In the genomic region with DNA sequence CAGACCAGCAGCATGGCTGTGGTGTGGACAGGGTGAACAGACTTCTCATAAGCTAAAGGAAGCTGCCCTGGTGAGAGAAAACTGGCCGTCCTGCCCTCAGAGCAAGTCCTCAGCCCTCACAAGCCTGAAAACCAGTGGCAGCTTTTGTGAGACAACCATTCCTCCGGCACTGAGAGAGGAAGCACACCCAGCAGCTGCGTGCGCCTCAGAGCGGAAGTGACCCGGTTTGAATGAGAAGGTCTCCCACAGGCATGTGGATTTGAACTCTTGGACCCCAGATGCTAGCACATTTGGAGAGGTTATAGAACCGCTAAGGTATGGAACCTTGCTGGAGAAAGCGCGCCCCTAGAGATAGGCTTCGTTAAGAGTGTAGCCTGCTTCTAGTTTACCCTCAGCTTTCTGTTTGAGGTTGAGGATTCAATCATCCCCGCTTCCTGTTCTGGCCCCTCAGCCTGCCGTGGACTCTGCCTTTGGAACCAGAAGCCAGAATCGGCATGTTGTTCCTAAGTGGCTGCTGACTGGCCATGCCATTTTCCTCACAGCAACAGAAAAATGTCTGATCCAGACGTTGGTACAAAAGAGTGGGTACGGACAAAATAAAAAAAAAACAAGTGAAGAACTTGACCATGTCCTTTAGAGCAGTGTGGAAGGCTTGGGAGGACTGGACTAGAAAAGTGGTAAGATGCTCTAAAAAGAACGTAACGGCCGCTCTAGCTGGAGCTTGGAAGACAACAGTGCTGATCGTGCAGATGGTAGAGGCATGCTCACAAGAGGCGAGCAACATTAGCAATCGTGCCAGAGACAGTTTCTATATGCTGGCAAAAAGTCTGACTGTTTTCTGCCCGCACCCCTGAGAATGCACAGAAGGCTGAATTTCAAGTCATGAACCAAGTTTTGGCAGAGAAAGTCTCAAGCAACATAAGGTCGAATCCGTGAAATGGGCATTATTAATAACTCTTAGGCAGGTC, we compare ENCODE assay signal across 9 mouse cellular contexts. TPM values are rescaled to one million over a fixed set of nuclear protein-coding genes. Genes with fewer than 3 reads are reported as not detected.
DNase-seq lines count a peak whose midpoint lies in the region; ATAC-seq and TF ChIP-seq lines count a peak whose summit lies in the region.
"Had no signal": no experiment of that assay in that cellular context is flagged by ENCODE, and none has a peak within 500 bp of the region (broad histone marks: within the 10 kb centered on the region; RNA-seq: fewer than 3 reads in every experiment).

No protein-coding gene starts in this region.

- H3K4me3 ChIP-seq in limb, embryonic 11.5 days (ENCODE audit: low read depth, low read length), result no peak overlapping the region
- no peak overlapping the region for H3K4me3 ChIP-seq in limb, embryonic 10.5 days
- H3K4me3 ChIP-seq in thymus, adult 2 months (ENCODE audit: control insufficient read depth, insufficient read depth, low read length), result no peak overlapping the region
- no peak overlapping the region for H3K4me3 ChIP-seq in forebrain, embryonic 11.5 days (ENCODE audit: low read depth, low read length)

- TF ChIP-seq POLR2A in thymus, adult 2 months (IDR thresholded peaks at IDR 0.05; ENCODE audit: control insufficient read depth, extremely low read depth, insufficient read depth, low read length, poor library complexity), result no peak

- H3K27ac ChIP-seq in limb, embryonic 11.5 days (replicated peaks; ENCODE audit: low read depth, low read length), result no peak overlapping the region
- H3K27ac ChIP-seq in limb, embryonic 10.5 days, result no peak overlapping the region
- no peak overlapping the region for H3K27ac ChIP-seq in thymus, adult 2 months (ENCODE audit: control insufficient read depth, insufficient read depth, low read length)
- no peak overlapping the region for H3K27ac ChIP-seq in forebrain, embryonic 11.5 days (ENCODE audit: low read depth, low read length)
- H3K27ac ChIP-seq: hindbrain, postnatal 0 days had no signal

- H3K9me3 ChIP-seq in limb, embryonic 11.5 days (ENCODE audit: control insufficient read depth, low read length), result no peaks in the 10 kb centered on the region
- no peaks in the 10 kb centered on the region for H3K9me3 ChIP-seq in limb, embryonic 10.5 days (replicated peaks)
- no peaks in the 10 kb centered on the region for H3K9me3 ChIP-seq in forebrain, embryonic 11.5 days (ENCODE audit: control insufficient read depth, low read length)

- H3K36me3 ChIP-seq in limb, embryonic 11.5 days (ENCODE audit: control insufficient read depth, insufficient read depth, low read length), result no peaks in the 10 kb centered on the region
- no peaks in the 10 kb centered on the region for H3K36me3 ChIP-seq in limb, embryonic 10.5 days
- H3K36me3 ChIP-seq in thymus, adult 2 months (ENCODE audit: control insufficient read depth, insufficient read depth, low read length), result no peaks in the 10 kb centered on the region
- no peaks in the 10 kb centered on the region for H3K36me3 ChIP-seq in forebrain, embryonic 11.5 days (ENCODE audit: control insufficient read depth, insufficient read depth, low read length)

- no peaks in the 10 kb centered on the region for H3K4me1 ChIP-seq in limb, embryonic 11.5 days (ENCODE audit: control insufficient read depth, insufficient read depth, low read length)
- H3K4me1 ChIP-seq in limb, embryonic 10.5 days, result no peaks in the 10 kb centered on the region
- peaks cover 7% of the 10 kb centered on the region for H3K4me1 ChIP-seq in thymus, adult 2 months (replicated peaks; ENCODE audit: control insufficient read depth, insufficient read depth, low read length)
- H3K4me1 ChIP-seq in forebrain, embryonic 11.5 days (replicated peaks; ENCODE audit: control insufficient read depth, insufficient read depth, low read length), result no peaks in the 10 kb centered on the region

- no peak overlapping the region for H3K4me2 ChIP-seq in limb, embryonic 11.5 days (ENCODE audit: low read depth, severe bottlenecking)
- H3K4me2 ChIP-seq in forebrain, embryonic 11.5 days (ENCODE audit: low read depth, low read length, severe bottlenecking), result no peak overlapping the region

- no peak overlapping the region for H3K9ac ChIP-seq in limb, embryonic 11.5 days (ENCODE audit: low read length)
- H3K9ac ChIP-seq in forebrain, embryonic 11.5 days (ENCODE audit: low read length), result no peak overlapping the region

- ATAC-seq in limb, embryonic 11.5 days (ENCODE audit: insufficient number of reproducible peaks, low FRiP score, low TSS enrichment, low read depth), result no peak
- ATAC-seq in CD4-positive, CD25-positive, alpha-beta regulatory T cell, adult 4 months, result peak; percentile 75
- peak; percentile 59 for ATAC-seq in granulocyte monocyte progenitor cell, adult 5-6 weeks (replicated peaks; ENCODE audit: poor library complexity, severe bottlenecking)
- no peak for ATAC-seq in forebrain, embryonic 11.5 days (replicated peaks; ENCODE audit: low FRiP score)
- ATAC-seq: hindbrain, postnatal 0 days had no signal

- no peaks in the 10 kb centered on the region for H3K27me3 ChIP-seq in limb, embryonic 11.5 days (ENCODE audit: control insufficient read depth, insufficient read depth, low read length)
- H3K27me3 ChIP-seq in limb, embryonic 10.5 days (ENCODE audit: low read depth, poor library complexity, severe bottlenecking), result 0 out of 2 replicates have a peak, but pooled peaks cover 6% of the 10 kb centered on the region
- no peaks in the 10 kb centered on the region for H3K27me3 ChIP-seq in thymus, adult 2 months (ENCODE audit: control insufficient read depth, insufficient read depth, low read length)
- no peaks in the 10 kb centered on the region for H3K27me3 ChIP-seq in forebrain, embryonic 11.5 days (ENCODE audit: control insufficient read depth, insufficient read depth, low read length)

- TF ChIP-seq CTCF in thymus, adult 2 months (IDR thresholded peaks at IDR 0.05; ENCODE audit: borderline replicate concordance, control insufficient read depth, extremely low read depth, insufficient read depth, low read length, poor library complexity), result no peak

- 81% methylated on average over 24 of the region's 24 CpGs for WGBS in limb, embryonic 11.5 days
- 82% methylated on average over 24 of the region's 24 CpGs for WGBS in limb, embryonic 10.5 days
- 58% methylated on average over 24 of the region's 24 CpGs for WGBS in thymus, adult 2 months
- 82% methylated on average over 24 of the region's 24 CpGs for WGBS in forebrain, embryonic 11.5 days

- peak; percentile 20 for DNase-seq in limb, embryonic 11.5 days (ENCODE audit: low spot score)
- no peak for DNase-seq in limb, embryonic 10.5 days (ENCODE audit: low spot score)
- DNase-seq in thymus, adult 2 months, result peak; percentile 62
- no peak for DNase-seq in right cerebral cortex, postnatal 25 days
- no peak for DNase-seq in forebrain, embryonic 11.5 days (ENCODE audit: low spot score)
- no peak for DNase-seq in kidney, adult 9 months

RNA-seq across cellular contexts. Expression of a gene that starts 24.8 kb away (rescaled TPM):
- polyA plus RNA-seq in limb, embryonic 11.5 days (2014; fragmentation: Nextera tagmentation; extraction: Ambion mirVana), result 10.5 and 11.2 TPM in 2 replicates
- polyA plus RNA-seq in limb, embryonic 10.5 days (2016; fragmentation: Nextera tagmentation; extraction: Ambion mirVana), result 12.1 and 13.9 TPM in 2 replicates
- polyA plus RNA-seq in CD4-positive, CD25-positive, alpha-beta regulatory T cell, adult 4 months (2017; shearing (Covaris generic)), result 10 to 100 TPM; 24.6 to 37.8 TPM
- 7.0 and 7.8 TPM in 2 replicates for total RNA-seq in granulocyte monocyte progenitor cell, adult 5-6 weeks (2014; fragmentation: Nextera tagmentation)
- 9.4 and 9.6 TPM in 2 replicates for total RNA-seq in granulocyte monocyte progenitor cell, adult 5-6 weeks (2017)
- 38.4 and 40.9 TPM in 2 replicates for polyA plus RNA-seq in thymus, adult 2 months (2012; rRNA removed)
- polyA plus RNA-seq in forebrain, embryonic 11.5 days (2014; fragmentation: Nextera tagmentation; extraction: Ambion mirVana), result 9.1 and 10.6 TPM in 2 replicates

Comparison
In these comparisons a context has a peak if more than half of its experiments do, and no peak if none do; other contexts are left out.
1. DNase-seq: peak in limb, embryonic 11.5 days (single experiment) and thymus, adult 2 months (single experiment); none in limb, embryonic 10.5 days (single experiment), right cerebral cortex, postnatal 25 days (single experiment), forebrain, embryonic 11.5 days (single experiment) and kidney, adult 9 months (single experiment).
2. ATAC-seq: peak in CD4-positive, CD25-positive, alpha-beta regulatory T cell, adult 4 months (single experiment) and granulocyte monocyte progenitor cell, adult 5-6 weeks (single experiment); none in limb, embryonic 11.5 days (single experiment) and forebrain, embryonic 11.5 days (single experiment).